Mouse (Mus musculus) myocyte (in vitro differentiated cells): ENCODE measurements at regions not wholly inside any gene's neighbourhood (a gene's known extent, or its start where the extent isn't known, plus 50 kb on each side); places are given as distances from the start of the nearest gene placed in this dataset.

ENCODE experiments used
- H3K27me3 ChIP-seq: one replicate; pipeline ENCODE4 v1.6.1; 2011; ENCODE audit not compliant: control insufficient read depth, insufficient read depth, insufficient read length
- H3K36me3 ChIP-seq: one replicate; pipeline ENCODE4 v1.6.1; 2011; ENCODE audit not compliant: control insufficient read depth, insufficient read depth
- H3K4me2 ChIP-seq: one replicate; pipeline ENCODE4 v1.6.1; 2011; ENCODE audit warnings: low read depth, control low read depth
- H3K4me3 ChIP-seq: one replicate; pipeline ENCODE4 v1.5.1; 2011; ENCODE audit warnings: mild to moderate bottlenecking, control low read depth, moderate library complexity
- H3K79me2 ChIP-seq: one replicate; pipeline ENCODE4 v1.6.1; 2011; ENCODE audit not compliant: control insufficient read depth, insufficient read depth
- H3ac ChIP-seq: one replicate; pipeline ENCODE4 v1.6.1; 2011; ENCODE audit not compliant: control insufficient read depth, insufficient read length
- CEBPB ChIP-seq: IDR thresholded peaks from 2 replicates; pipeline ENCODE4 v1.6.1; 2011; ENCODE audit warnings: mild to moderate bottlenecking, moderate library complexity; ENCODE audit not compliant: poor library complexity, insufficient read depth, severe bottlenecking
- E2F4 ChIP-seq: IDR thresholded peaks from one replicate; pipeline ENCODE4 v1.6.1; 2011; ENCODE audit warnings: mild to moderate bottlenecking, control low read depth, moderate library complexity; ENCODE audit not compliant: insufficient read depth
- MAX ChIP-seq: IDR thresholded peaks from one replicate; pipeline ENCODE4 v1.6.1; 2011; ENCODE audit warnings: low read depth, mild to moderate bottlenecking, control low read depth
- MYOD1 ChIP-seq, 3 experiments: IDR thresholded peaks; one replicate each; pipeline ENCODE4 v1.6.1; 2011; ENCODE audit warnings: control low read depth in 2 of 3, low read depth in 2 of 3, mild to moderate bottlenecking in 2 of 3, moderate library complexity in 1 of 3; ENCODE audit not compliant: insufficient read length in 2 of 3, control insufficient read depth in 1 of 3
- MYOG ChIP-seq, 3 experiments: IDR thresholded peaks; one replicate each; pipeline ENCODE4 v1.6.1; 2011; ENCODE audit warnings: control low read depth in 2 of 3, low read depth in 2 of 3, mild to moderate bottlenecking in 2 of 3; ENCODE audit not compliant: insufficient read length in 2 of 3, control insufficient read depth in 1 of 3, insufficient read depth in 1 of 3
- POLR2A ChIP-seq: IDR thresholded peaks from one replicate; pipeline ENCODE4 v1.6.1; 2011; ENCODE audit warnings: low read depth, mild to moderate bottlenecking, control low read depth, moderate library complexity; ENCODE audit not compliant: insufficient read length
- POLR2AphosphoS2 ChIP-seq: IDR thresholded peaks from one replicate; pipeline ENCODE4 v1.6.1; 2011; ENCODE audit warnings: low read depth, control low read depth; ENCODE audit not compliant: insufficient read length
- REST ChIP-seq: IDR thresholded peaks from one replicate; pipeline ENCODE4 v1.6.1; 2011; ENCODE audit warnings: mild to moderate bottlenecking, control low read depth, moderate library complexity; ENCODE audit not compliant: insufficient read depth, insufficient read length
- SRF ChIP-seq: IDR thresholded peaks from one replicate; pipeline ENCODE4 v1.6.1; 2011; ENCODE audit warnings: low read depth; ENCODE audit not compliant: control insufficient read depth, insufficient read length
- TCF12 ChIP-seq: IDR thresholded peaks from one replicate; pipeline ENCODE4 v1.6.1; 2011; ENCODE audit warnings: mild to moderate bottlenecking, control low read depth; ENCODE audit not compliant: poor library complexity, insufficient read depth, severe bottlenecking
- TCF3 ChIP-seq: IDR thresholded peaks from one replicate; pipeline ENCODE4 v1.6.1; 2011; ENCODE audit warnings: low read depth, control low read depth; ENCODE audit not compliant: insufficient read length
- USF1 ChIP-seq: IDR thresholded peaks from one replicate; pipeline ENCODE4 v1.6.1; 2011; ENCODE audit warnings: low read depth, mild to moderate bottlenecking, control low read depth, moderate library complexity

- Histone ChIP-seq H3K36me3 (no peaks in the 10 kb centered on the region), H3K79me2 (no peaks in the 10 kb centered on the region), H3K4me2 (no peak overlapping the region), H3K4me3 (no peak overlapping the region), H3ac (no peak overlapping the region), H3K27me3 (no peaks in the 10 kb centered on the region)
- TF ChIP-seq POLR2A (no peak), MYOG (IDR thresholded peaks at IDR 0.05; ENCODE audit: control insufficient read depth in 1 of 3, insufficient read depth in 1 of 3, insufficient read length in 2 of 3, low read depth in 2 of 3) (no peak), TCF3 (no peak), TCF12 (no peak), E2F4 (no peak), CEBPB (no peak), MYOD1 (IDR thresholded peaks at IDR 0.05; ENCODE audit: control insufficient read depth in 1 of 3, insufficient read length in 2 of 3, low read depth in 2 of 3) (no peak), REST (no peak)
Observed at GRCm38 (mm10) chr2:167841339-167842240, 90.3 kb upstream of the Ptpn1 start.

- TF ChIP-seq SRF (no peak), E2F4 (no peak), REST (no peak), POLR2A (no peak), MYOD1 (IDR thresholded peaks at IDR 0.05; ENCODE audit: control insufficient read depth in 1 of 3, insufficient read length in 2 of 3, low read depth in 2 of 3) (no peak), TCF12 (no peak), MYOG (IDR thresholded peaks at IDR 0.05; ENCODE audit: control insufficient read depth in 1 of 3, insufficient read depth in 1 of 3, insufficient read length in 2 of 3, low read depth in 2 of 3) (no peak), MAX (no peak), TCF3 (no peak), USF1 (no peak), POLR2AphosphoS2 (no peak)
- no peaks in the 10 kb centered on the region for H3K36me3 ChIP-seq
- no peaks in the 10 kb centered on the region for H3K79me2 ChIP-seq
- H3K4me3 ChIP-seq = no peak overlapping the region
- H3ac ChIP-seq = no peak overlapping the region
- H3K27me3 ChIP-seq = no peaks in the 10 kb centered on the region
- no peak overlapping the region for H3K4me2 ChIP-seq
Observed at GRCm38 (mm10) chr2:167840344-167840743, 91.5 kb upstream of the Ptpn1 start.

DNA sequence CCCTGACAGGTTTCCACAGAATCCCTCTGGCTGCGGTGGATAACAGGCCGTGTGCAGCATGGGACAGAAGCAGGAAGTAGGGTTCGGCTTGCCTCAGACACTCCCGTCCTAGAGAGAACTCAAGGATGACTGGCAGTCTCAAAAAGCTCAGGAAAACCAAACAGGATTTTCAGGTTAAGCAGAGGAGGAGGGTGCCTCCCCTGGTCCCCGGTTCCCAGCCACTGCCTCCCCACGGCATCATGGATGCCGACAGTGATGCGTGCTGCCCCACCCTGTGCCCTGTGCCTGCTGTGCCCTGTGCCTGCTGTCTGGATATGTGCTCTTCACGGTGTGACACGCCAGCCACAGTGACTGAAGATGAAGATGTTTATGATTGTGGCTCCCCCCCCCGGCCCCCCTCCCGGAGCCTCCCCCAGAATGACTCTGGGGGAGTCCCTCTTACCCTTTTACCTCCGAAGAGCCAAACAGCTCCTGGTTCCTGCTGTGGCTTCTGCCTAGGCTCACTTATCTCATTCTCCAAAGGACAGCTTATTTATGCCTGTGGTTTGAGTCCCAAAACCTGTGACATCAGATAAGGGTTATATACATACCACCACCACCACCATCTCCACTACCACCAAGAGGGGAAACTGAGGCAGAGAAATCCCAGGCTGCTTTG is 92.4 kb upstream of the Ptpn1 start:
- no peaks in the 10 kb centered on the region for H3K27me3 ChIP-seq
- no peak overlapping the region for H3K4me2 ChIP-seq
- H3ac ChIP-seq = no peak overlapping the region
- H3K79me2 ChIP-seq = no peaks in the 10 kb centered on the region
- no peak for TF ChIP-seq MYOD1 (IDR thresholded peaks at IDR 0.05; ENCODE audit: control insufficient read depth in 1 of 3, insufficient read length in 2 of 3, low read depth in 2 of 3)
- no peak for TF ChIP-seq TCF12
- no peak for TF ChIP-seq MYOG (IDR thresholded peaks at IDR 0.05; ENCODE audit: control insufficient read depth in 1 of 3, insufficient read depth in 1 of 3, insufficient read length in 2 of 3, low read depth in 2 of 3)
- no peak for TF ChIP-seq E2F4
- TF ChIP-seq SRF = no peak
- TF ChIP-seq MAX = no peak
- no peak for TF ChIP-seq REST
- TF ChIP-seq POLR2AphosphoS2 = no peak
- TF ChIP-seq USF1 = no peak
- no peak for TF ChIP-seq POLR2A
- no peak for TF ChIP-seq CEBPB
- TF ChIP-seq TCF3 = no peak
- no peak overlapping the region for H3K4me3 ChIP-seq
- no peaks in the 10 kb centered on the region for H3K36me3 ChIP-seq

DNA sequence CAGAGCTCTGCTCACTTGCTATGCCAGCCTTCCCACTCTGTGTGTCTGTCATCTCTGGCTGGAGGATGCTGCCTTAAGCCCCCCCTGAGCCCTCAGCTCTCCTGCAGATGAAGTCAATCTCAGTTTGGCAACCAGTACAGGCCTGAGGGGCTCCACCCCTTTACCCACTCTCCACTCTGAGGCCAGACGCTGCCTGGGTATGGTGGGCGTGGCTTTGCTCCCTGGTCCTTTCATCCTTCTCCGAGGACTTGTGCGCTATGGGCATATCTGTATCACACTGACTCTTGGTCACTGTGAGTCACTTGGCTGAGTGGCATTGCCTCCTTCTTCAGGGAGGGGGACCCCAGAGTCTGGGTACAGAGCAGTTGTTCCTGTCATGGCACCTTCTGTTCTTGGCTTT is 94.3 kb upstream of the Ptpn1 start:
- Histone ChIP-seq H3K4me3 (no peak overlapping the region), H3K36me3 (no peaks in the 10 kb centered on the region), H3K27me3 (no peaks in the 10 kb centered on the region), H3K79me2 (no peaks in the 10 kb centered on the region), H3K4me2 (no peak overlapping the region), H3ac (no peak overlapping the region)
- TF ChIP-seq TCF12 (no peak), POLR2A (no peak), REST (no peak), CEBPB (no peak), USF1 (no peak), POLR2AphosphoS2 (no peak), TCF3 (no peak)
